Mouse (Mus musculus) regulatory T cell (primary cell): ENCODE measurements at regions not wholly inside any gene's neighbourhood (a gene's known extent, or its start where the extent isn't known, plus 50 kb on each side); places are given as distances from the start of the nearest gene placed in this dataset.

Source experiments
- in situ Hi-C: fragments of 300-600 bp; cut with MboI, MseI; formaldehyde crosslinking; loops from one replicate; pipeline ENCODE4 v1.15.1; 2025; ENCODE audit warnings: high pct_unique_total_duplicates

GRCm38 (mm10) chr8:100515896-100516295 is 1099.6 kb upstream of the Cdh8 start:
- in situ Hi-C loops, result loop anchor here (25.0 kb wide), 1 partner anchor 1771 kb away; no protein-coding TSS in a partner anchor

GRCm38 (mm10) chr8:100515152-100515551 is 1098.9 kb upstream of the Cdh8 start:
- in situ Hi-C loops, result loop anchor here (25.0 kb wide), 1 partner anchor 1772 kb away; no protein-coding TSS in a partner anchor

GRCm38 (mm10) chr8:100506478-100506877 is 1090.2 kb upstream of the Cdh8 start:
- in situ Hi-C loops, result loop anchor here (25.0 kb wide), 1 partner anchor 1781 kb away; no protein-coding TSS in a partner anchor

GRCm38 (mm10) chr8:100500342-100500712 is 1084.1 kb upstream of the Cdh8 start:
- in situ Hi-C loops, result loop anchor here (25.0 kb wide), 1 partner anchor 1787 kb away; no protein-coding TSS in a partner anchor

GRCm38 (mm10) chr8:100499614-100500341 is 1083.5 kb upstream of the Cdh8 start:
- in situ Hi-C loops, result loop anchor here (25.0 kb wide), 1 partner anchor 1788 kb away; no protein-coding TSS in a partner anchor

- in situ Hi-C loops, result no loop called here
Measured at GRCm38 (mm10) chr8:100494445-100494844, 1078.2 kb upstream of the Cdh8 start.

- in situ Hi-C loops, result no loop called here
Measured at GRCm38 (mm10) chr8:100475950-100476349, 1059.7 kb upstream of the Cdh8 start.

GRCm38 (mm10) chr8:100451231-100451630 is 1035.0 kb upstream of the Cdh8 start:
- in situ Hi-C loops, result no loop called here

GRCm38 (mm10) chr8:100450380-100450936 is 1034.2 kb upstream of the Cdh8 start:
- in situ Hi-C loops, result no loop called here

GRCm38 (mm10) chr8:100446677-100447350 is 1030.5 kb upstream of the Cdh8 start:
- in situ Hi-C loops, result no loop called here
